Mouse (Mus musculus) cerebral cortex, adult 2 months (tissue): ENCODE measurements around the gene Clec9a.

Experiments used
- WGBS: fragments of 180-500 bp; shearing (Covaris S2); methylation state at CpG from one replicate; pipeline ENCODE4 v1.1.7; 2018; 5-methylcytosine and 5-hydroxymethylcytosine counted together

Gene Clec9a

DNA sequence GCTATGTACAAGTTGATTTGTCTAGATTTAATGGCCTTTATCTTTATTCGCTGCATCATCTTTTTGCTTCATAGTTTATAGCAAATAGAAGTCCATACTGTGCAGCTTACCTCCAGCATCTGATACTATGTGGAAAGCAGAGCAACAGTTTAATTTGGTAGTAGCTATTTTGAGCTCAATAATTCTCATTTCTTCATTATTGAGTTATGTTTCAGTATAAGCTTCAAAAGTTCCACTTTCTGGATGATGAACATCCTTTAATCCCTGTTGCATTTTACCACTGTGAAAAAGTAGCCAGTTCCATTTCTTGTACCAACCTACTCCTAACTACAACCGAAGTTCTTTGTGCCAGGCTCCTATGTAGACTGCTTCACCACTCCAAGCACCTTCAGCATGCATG, at the start of gene Clec9a:
Gene Clec9a, plus strand, starts transcription at position 301 of the 400 bp plus-strand sequence.
- WGBS = 95% methylated on average over 2 of the region's 2 CpGs

DNA sequence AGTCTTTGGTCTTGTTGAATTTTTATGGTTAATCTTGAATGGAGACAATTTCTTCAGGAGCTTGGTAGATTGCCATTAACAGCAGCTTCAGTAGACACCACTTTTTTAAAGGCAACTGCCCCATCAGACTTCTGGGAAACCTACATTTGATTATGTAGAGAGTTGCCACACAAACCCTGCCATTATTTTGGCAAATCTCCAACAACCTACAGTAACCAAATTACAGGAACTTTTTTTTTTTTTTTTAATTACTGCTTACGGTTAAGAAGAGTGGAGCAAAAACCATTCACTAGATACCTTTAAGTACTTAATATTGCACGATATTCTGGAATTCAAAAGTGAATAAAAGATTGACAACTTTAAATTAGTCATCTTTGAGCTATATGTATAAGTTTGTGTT, 49.1 kb upstream of the Clec9a start:
- 93% methylated on average over 2 of the region's 2 CpGs for WGBS

DNA sequence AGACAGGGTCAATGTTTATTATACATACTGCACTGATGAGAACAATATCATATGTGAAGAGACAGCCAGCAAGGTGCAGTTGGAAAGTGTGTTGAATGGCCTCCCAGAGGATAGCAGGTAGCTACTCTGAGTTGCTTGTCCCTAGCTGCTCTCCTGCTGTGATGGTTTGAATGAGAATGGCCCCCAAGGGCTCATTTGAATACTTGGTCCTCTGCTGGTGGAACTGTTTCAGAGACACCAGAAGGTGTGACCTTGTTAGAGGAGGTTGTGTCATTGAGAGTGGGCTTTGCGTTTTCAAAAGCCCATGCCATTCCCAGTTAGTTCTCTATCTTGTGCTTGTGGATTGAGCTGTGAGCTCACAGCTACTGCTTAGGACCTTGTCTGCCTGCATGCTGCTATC, 44.7 kb upstream of the Clec9a start:
- 57% methylated on average over 1 of the region's 1 CpGs for WGBS

DNA sequence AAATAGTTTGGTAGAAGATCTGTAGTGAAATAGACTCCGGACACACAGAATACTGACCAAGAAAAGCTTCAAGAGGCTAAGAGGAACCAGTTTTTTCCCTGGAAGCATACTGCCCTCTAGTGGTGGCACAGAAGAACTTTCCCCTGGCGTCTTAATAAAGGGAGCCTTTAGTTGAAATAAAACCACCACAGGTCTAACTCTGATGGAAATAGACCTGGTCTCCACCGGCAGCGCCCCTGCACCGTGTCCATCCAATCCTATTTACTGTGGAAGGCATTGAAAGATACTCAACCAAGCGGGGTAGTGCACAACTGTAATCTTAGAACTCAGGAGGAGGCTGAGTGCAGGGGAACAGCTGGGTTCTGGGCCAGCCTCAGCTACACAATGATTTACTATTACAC, 42.7 kb upstream of the Clec9a start:
- WGBS = 9% methylated on average over 6 of the region's 6 CpGs

DNA sequence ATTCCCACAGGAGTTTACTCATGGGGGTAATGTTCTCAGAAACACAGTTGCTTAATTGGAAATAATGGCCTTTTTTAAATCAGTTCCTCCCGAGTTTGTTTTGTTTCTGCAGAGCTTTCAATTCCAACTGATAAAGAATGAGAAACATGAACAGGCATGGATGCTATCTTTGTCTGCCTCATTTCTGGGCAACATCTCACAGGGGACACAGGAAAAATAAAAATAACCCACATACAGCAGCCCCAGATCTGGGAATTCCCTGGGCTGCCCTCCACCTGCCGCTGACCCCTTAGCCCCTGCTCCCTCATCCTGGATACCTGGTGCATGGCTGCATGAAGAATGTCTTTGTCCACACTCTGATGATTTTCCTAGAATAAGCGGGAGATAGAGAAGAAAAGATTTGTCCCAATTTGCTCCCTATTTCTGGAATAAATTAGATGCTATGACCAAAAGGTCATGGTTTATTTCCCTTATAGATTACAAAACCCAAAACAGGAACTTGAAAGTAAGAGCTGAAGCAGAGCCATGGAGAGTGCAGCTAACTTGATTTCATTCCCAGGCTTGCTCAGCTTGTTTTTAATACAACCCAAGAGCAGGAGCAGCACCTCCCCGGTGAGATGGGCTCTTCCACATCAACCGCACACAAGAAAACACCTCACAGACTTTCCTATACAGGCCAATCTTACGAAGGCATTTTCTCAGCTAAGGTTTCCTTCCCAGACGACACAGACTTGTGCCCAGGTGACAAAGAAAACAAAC, 39.1 kb upstream of the Clec9a start:
- WGBS = 74% methylated on average over 7 of the region's 7 CpGs

DNA sequence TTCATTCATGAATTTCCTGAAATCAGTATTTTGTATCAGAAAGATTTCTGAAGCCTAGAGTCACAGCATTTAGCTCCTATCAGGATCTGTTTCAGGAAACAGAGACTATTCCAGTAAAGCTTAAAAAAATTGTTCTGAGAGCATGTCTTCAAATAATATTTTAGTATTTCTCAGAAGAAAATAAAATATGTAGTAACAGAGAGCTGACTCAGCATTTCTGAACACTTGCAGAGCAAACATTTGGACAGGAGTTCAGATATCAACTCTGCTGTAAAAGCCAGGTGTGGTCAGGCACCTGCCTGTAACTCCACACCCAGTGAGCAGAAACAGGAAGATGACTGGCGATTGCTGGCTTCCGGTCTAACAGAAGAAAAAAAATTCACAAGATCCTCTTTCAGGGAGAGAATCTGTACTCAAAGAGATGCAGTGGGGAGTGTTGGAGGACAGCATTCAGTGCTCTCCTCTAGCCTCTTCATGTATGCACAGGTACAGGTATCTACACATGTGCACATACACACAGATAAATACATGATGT, 33.7 kb upstream of the Clec9a start:
- 72% methylated on average over 2 of the region's 2 CpGs for WGBS

DNA sequence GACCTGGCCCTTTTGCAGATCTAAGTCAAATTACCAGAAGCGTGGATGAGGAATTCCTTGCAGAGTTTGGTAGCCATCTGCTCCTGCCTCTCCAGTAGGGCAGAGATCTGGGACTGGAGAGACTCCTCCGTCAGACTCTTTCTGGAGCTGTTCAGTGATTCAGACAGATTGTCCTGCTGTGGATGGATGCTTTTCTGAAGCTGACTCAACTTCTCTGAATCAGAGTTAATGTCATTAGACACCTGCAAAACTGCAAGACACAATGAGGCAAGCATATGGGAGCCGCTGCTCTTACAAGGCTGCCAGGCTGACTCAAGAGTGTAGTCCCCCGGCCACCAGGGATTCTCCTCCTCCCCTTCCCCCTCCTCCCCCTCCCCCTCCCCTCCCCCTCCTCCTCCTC, 28.2 kb upstream of the Clec9a start:
- WGBS = 52% methylated on average over 4 of the region's 4 CpGs

DNA sequence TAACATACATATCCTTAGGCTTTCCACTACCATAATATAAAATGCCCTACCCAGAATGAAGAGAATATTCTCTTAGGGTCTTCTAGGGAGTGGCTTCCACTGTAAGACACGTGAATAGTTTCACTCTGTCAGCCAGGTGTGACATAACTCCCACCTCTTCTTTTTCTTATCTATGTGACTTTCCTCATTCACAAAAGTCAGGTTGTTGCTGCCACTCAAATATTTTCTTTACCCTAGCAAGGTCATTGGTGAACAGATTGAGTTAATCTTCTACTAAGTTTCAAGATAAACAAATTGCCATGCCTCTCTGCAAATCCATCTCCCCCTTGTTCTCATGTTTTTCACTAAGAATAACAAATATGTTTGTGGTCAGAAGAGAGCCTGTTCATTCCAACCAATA, 26.9 kb upstream of the Clec9a start:
- 85% methylated on average over 1 of the region's 1 CpGs for WGBS

DNA sequence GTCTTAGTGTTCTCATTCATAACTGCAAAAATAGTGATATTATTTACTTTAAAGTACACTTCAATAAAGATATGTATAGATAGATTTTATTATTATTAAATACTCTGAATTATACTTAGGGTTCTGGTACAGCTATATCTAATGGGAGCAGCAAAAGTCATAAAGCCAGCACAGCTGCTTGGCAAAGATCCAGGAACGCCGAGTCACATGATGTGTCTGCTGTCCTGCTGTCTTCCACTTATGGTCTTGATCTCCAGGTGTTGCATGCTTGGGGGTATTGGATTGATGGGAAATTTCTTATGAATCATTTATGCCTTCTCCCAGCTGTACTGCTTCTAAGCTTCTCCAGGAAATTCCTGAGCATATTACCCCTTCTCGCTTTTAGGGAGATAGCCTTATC, 25.2 kb upstream of the Clec9a start:
- WGBS = 74% methylated on average over 3 of the region's 3 CpGs

DNA sequence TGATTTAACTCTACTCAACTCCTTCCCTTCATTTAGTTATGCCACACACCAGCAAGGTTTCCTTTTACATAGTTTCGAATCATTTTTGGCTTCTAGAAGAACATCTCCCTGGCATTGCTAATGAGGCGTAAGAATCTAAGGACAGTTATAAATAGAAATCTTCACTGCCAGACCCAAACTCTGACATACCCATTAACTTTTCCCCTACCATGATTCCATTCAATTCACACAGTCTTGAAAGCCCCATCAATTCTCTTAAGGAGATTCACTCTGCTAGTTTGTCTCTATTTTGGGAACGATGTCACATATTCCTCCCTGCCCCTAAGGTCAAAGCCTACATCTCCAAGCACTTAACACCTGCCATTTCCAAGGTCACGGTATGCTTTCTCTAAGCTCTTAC, 23.7 kb upstream of the Clec9a start:
- 64% methylated on average over 4 of the region's 4 CpGs for WGBS

DNA sequence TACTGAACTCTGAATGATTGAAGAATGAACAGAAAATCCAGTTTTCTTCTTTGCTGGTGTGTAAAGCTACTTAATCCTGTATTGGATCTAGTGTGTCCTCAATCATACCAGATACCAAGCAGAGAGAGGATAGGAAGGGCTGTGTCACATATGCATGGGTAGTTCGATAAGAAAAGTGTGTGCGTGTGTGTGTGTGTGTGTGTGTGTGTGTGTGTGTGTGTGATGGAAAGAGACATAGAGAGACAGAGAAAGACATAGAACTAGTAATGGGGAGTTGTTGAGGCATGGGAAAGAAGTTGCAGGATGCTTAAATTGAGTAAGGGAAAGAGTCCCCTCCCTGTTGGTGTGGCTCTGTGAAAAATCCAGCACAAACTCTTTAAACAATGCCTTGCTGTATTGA, 22.9 kb upstream of the Clec9a start, which contains the start of gene Clec12b:
Gene Clec12b, minus strand, starts transcription at position 101 of the 400 bp plus-strand sequence.
- 85% methylated on average over 2 of the region's 2 CpGs for WGBS

DNA sequence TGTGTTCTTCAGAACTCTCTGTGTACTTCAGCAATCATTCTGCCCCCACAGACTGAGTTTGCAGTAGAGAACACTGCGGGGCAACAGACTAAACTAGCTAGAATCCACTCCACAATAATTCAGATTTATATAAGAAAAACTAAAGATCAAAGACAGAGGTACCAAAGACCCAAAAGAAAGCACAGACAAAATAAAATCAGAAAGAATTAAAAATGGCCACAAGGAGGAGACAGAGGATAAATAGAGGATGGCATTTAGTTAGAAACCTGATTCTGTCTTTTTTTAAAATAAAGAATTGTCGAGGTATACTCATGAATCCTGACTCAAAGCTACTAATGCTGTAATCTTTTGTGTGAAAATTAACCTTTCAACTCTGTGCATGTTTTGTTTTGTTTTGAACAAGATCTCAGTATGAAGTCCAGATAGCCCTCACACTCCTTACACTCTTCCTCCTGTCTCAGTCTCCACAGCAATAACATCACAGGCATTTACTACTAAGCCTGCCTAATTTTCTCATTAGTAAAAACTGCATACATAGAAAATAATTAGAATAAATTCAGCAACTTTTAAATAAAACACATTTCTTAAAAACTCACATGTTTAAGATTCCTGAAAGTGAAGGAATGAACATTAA, 15.5 kb upstream of the Clec9a start:
- WGBS = 21% methylated on average over 2 of the region's 2 CpGs

DNA sequence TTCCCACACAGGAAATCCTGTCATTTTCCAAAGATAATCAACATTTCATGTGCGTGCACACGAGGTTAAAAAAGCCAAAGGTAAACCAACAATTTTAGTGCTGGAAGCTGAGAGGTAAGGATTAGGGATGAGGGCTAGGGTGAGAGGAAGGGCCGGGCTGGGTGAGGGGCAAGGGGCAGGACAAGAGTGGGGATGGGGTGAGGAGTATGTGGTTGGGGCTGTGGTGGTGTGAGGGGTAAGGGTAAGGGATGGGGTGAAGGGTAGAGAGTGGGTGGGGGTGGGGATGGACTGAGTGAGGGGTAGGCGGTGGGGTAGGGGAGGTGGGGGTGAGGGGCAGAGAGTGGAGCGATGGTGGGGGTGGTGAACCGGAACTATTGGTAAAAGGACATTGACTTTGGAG, 14.9 kb upstream of the Clec9a start:
- WGBS = 81% methylated on average over 6 of the region's 6 CpGs

DNA sequence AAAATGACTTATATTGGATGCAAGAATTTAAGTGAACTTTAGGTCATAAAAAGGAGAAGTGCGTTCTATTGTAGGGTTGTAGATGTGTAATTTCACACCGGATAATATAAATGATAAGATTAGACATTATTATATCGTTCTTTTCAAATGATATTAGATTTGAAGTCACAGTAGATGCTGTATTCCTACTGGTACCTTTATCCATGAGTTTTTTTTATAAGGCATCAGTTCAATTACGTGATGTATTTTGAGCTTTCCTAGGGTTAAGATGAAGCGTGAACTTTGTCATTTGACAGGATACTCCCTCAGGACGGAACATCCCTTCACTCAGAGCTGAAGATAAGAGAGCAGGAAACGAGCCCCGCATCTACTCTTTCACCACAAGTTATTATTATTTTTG, 11.7 kb upstream of the Clec9a start, which contains the start of gene Clec1b:
Gene Clec1b, plus strand, starts transcription at position 301 of the 400 bp plus-strand sequence.
- 89% methylated on average over 8 of the region's 8 CpGs for WGBS

DNA sequence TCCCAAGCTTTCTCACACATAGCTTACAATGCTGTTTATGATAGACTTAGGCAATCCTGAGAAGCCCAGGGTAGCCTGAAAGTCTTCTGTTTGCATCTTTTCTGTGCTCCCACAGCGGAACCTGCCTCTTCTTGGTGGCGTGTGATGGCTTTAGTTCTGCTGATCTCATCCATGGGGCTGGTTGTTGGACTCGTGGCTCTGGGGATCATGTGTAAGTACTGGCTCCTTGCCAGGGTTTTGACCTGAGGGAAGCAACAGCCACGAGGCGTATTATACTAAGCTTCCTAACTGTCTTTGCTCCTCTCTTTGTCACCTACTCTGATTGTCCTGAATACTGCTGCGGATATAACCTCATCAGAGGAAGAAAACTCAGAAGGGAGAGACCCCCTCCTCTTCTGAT, 8.7 kb upstream of the Clec9a start:
- WGBS = 63% methylated on average over 6 of the region's 6 CpGs

DNA sequence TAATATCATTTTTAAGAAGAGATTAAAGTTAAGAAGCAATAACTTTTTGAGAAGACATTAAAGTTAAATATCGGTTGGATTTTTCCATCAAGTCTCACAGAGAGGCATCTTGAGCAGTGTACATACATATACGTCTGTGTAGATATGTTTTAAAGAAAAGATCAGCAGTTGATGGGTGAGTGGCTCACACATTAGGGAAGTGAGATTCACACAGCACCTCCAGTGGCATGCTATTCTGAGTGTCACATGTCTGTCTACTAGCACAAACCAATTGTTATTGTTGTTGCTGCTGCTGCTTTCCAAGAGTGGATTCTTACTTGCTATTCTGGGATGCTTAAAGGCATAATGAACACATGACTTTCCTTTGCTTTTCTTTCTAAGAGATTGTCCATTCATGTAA, 6.3 kb upstream of the Clec9a start:
- 83% methylated on average over 2 of the region's 2 CpGs for WGBS

DNA sequence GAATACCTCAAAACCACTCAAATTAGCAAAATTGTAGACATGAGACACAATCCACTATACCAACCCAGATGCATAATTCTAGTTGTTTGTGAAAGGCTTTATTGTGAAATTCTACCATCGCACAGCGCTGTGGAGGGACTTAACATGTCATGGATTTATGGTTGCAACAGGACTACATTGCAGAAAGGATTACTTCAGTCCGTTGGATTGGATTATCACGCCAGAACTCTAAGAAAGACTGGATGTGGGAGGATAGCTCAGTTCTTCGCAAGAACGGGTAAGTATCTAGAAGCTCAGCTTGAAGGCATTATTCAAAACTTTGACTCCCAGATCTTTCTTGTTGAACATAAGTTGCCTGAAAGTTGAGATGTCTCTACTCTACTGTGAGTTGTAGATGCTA, 5.3 kb upstream of the Clec9a start:
- 84% methylated on average over 6 of the region's 6 CpGs for WGBS

DNA sequence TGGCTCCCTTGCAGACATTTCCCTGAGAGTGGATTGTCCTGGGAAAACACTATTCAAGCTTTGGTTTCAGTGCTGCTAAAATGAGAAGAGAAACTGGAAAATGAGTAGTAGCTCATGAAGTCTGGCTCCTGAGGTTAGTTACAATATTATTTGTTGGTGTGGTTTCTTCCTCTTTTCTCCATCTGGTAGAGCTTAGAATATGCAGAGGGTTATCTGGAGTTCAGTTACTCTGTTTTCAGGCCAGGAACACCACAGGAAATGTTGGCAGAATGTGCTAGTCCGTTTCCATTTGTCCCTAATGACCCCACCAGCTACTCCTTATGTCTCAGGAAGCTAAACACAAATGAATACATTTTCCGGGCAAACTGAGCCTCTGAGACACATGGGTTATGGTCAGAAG, 1.3 kb upstream of the Clec9a start:
- 54% methylated on average over 2 of the region's 2 CpGs for WGBS

DNA sequence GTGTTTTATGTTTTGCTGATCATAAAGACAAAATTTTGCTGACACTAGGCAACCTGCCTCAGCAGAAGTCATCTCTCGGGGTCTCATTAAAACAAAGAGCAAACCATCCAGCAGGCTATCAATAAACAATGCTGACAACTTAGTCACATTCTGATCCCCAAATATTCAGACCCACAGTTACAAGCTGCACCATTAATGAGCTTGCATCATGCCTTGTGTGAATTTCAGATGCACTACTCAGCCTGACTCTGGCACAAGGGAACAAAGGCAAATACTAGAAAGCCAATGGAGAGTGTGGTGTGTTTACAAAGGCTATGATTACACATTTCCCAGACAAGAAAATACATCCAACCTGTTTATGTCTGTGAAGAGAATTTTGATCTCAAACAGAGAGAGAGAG, 5.5 kb downstream of the Clec9a start:
- WGBS = 90% methylated on average over 1 of the region's 1 CpGs

DNA sequence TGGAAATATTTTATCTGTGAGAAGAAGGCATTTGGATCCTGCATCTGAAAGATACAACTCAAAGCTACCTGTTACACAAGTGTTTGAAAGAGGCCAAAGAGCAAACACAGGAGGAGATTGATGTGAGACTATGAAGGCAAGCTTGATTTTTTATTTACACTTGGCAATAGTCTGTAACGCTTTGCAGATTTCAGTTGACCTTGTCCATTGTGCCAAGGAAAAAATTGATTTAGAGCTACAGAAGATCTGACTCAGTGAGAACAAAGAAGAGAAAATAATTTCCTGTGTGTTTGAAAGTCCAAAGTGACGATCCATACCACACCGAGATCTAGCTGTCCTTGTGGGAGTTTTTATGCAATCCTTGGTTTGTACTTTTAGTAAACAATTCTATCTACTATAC, 13.6 kb downstream of the Clec9a start:
- WGBS = 94% methylated on average over 3 of the region's 3 CpGs

DNA sequence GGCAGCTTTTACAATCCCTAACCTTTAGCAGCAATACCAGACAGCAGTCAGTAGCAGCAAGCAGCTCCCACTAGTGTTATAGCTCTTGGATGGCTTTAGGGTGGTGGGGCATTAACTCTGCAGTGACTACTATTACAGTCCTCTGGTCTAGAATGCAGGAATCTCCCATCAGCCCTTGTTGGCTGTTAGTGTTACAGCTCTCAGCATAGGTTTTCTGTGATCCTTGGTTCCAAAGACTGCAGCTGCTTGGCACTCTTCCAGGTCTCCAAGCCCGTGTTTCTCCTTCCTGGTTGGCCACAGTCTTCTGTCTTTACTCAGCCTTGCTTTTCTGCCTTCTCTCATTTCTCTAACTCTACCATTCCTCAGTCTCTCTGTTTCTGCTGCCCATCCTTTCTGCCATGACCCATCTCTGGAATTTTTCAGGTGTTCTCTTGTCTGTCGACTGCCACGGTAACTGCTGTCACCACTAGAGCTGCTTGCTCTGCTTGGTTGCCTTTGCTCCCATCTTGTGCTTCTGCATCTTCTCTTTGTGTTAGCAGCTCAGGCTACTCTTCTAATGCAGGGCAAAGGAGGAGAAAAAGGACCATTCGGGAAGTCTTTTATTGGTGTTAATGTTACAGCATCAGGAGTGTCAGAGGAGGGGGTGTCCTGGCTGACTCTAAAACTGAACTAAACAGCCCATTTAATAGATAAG, 14.5 kb downstream of the Clec9a start:
- 50% methylated on average over 4 of the region's 4 CpGs for WGBS

DNA sequence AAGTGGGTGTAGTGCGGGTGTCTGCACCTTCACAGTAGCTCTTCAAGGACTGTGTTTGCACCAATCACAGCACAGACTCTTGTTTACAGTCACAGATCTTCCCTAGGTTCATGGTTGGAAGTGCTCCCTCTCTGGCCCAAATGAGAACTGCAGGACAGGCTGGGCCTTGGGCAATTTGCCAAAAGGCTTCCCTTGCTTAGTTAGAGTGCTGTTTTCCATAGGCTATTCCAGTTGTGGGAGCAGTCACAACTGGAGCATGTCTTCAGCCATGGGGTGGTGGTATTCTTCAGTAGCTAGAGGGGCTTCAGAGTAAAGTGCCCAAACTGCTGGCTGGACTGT, 15.0 kb downstream of the Clec9a start:
- WGBS = 35% methylated on average over 1 of the region's 1 CpGs

DNA sequence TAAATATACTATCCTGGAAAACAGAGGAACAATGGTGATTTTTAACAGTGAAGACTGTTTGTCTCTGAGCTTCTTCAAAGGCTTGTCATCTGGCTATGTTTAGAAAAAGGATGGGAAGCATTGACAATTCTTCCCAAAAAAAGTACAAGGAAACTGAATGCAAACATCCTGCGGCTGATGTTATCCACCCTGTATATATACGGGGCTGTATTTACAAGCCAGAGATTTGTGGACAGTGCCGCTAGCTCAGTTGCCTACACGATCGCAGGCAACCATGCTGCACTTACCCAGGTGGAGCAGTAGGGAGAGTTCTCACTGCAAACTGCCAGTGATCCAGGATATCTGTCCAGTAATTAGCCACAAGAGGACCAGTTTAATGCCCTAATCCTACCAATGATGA, 16.6 kb downstream of the Clec9a start:
- WGBS = 69% methylated on average over 5 of the region's 5 CpGs
